Mouse (Mus musculus): ENCODE measurements around the gene Elmo1. TPM values are rescaled to one million over a fixed set of nuclear protein-coding genes. Genes with fewer than 3 reads are reported as not detected.

Gene Elmo1
- polyA plus RNA-seq, 1 experiment from 2014 or later, result 12.2 TPM

DNA sequence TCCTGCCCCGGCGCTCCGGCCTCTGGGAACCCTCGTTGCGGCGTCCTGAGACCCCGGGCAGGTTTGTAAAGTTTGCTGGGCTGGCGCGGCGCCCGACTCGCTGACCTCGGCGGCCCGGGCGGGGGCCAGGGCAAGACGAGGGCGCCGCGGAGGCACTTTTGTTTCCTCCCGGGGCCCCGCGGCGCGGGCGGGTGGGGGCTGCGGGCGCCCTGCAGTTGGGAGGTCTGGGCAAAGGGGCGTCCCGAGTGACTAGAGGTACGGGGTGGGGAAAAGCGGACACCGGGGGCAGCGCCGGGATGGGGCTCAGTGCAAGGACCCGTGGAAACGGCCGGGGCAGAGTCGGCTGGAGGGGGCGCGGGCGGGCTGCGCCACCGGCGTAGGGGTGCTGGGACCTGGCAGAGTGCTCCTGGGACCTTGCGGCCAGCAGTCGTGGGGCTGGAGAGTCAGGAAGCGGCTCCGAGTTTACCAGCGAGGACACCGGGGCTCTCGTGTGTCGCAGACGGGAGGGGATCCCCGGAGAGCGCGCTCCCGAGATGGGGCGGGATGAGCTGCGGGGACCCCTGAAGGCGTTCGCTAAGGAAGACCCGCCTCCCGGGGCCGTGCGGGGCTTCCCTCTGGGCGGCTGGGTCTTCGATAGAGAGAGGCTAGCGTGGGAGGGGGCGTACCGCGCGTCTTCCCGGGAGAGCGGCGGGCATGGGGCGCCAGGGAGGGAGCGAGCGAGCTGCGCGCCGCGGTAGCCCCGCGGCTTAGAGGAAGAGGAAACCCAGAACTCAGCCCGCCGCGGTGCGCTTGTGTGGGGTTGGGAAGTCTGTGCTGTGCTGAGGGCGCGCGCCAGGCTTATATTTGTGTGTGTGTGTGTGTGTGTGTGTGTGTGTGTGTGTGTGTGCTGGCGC lies 561 bp downstream of the Elmo1 start:
- Histone ChIP-seq H3K27me3 (ENCODE audit: control insufficient read depth, insufficient read depth, low read length) (0 out of 2 replicates have a peak, but pooled peaks cover 5% of the 10 kb centered on the region), H3K4me1 (ENCODE audit: control insufficient read depth, insufficient read depth, low read length) (0 out of 2 replicates have a peak, but pooled peaks cover 3% of the 10 kb centered on the region), H3K9ac (replicated peaks; ENCODE audit: low read depth, low read length) (peak overlapping the region; percentile 71), H3K4me2 (replicated peaks; ENCODE audit: low read depth, low read length) (peak overlapping the region; percentile 91), H3K36me3 (ENCODE audit: control insufficient read depth, insufficient read depth, low read length) (no peaks in the 10 kb centered on the region), H3K9me3 (ENCODE audit: control insufficient read depth, low read depth, low read length) (no peaks in the 10 kb centered on the region), H3K27ac (ENCODE audit: low read length) (peak overlapping the region; percentile 48; the same call in 1 of the 2 replicates), H3K4me3 (ENCODE audit: low read depth, low read length) (peak overlapping the region; percentile 74)
- under 1% methylated on average over 80 of the region's 93 CpGs for WGBS
- peak; percentile 68 for ATAC-seq (ENCODE audit: insufficient number of reproducible peaks, insufficient read depth, low FRiP score, low read depth)

DNA sequence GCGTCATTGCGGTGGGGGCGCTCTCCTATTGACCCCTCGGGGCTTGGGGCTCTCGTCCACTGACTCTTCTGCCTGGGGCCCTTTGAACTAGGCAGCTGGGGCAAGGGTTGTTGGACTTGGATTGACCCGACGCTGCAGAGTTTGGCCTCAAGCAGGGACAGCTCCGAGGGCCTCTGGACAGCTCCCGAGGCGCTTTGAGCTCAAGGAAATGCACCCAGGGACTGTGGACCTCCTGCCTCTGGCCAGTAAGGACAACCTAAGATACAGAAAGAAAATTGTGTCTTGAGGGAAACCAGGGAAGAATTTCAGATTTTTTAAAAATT lies 1.2 kb downstream of the Elmo1 start:
- Histone ChIP-seq H3K4me3 (ENCODE audit: low read depth, low read length) (peak overlapping the region; percentile 74), H3K9me3 (ENCODE audit: control insufficient read depth, low read depth, low read length) (no peaks in the 10 kb centered on the region), H3K27ac (ENCODE audit: low read length) (no peak overlapping the region), H3K9ac (replicated peaks; ENCODE audit: low read depth, low read length) (peak overlapping the region; percentile 71; the same call in 1 of the 2 replicates), H3K36me3 (ENCODE audit: control insufficient read depth, insufficient read depth, low read length) (no peaks in the 10 kb centered on the region), H3K4me1 (ENCODE audit: control insufficient read depth, insufficient read depth, low read length) (0 out of 2 replicates have a peak, but pooled peaks cover 3% of the 10 kb centered on the region), H3K27me3 (ENCODE audit: control insufficient read depth, insufficient read depth, low read length) (0 out of 2 replicates have a peak, but pooled peaks cover 5% of the 10 kb centered on the region), H3K4me2 (replicated peaks; ENCODE audit: low read depth, low read length) (peak overlapping the region; percentile 91)
- WGBS, result 2% methylated on average over 10 of the region's 10 CpGs
- no peak for ATAC-seq (ENCODE audit: insufficient number of reproducible peaks, insufficient read depth, low FRiP score, low read depth)

DNA sequence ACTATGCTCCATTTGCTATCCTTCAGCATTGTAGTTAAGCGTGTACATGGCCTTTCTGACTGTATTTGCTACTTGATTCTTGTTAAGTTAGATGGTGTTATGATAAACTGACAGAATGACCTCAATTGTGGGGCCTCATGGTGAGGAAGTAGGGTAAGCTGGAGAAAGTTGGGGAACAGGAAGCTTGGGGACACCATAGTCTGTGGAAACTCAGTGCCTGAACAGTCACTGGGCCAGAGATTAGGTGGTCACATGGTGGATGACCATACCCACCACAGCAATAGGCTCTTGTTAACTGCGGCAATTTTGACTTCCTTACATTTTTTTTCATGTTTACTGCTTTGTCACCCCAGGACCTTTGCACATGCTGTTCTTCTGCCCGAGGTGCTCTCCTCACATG lies 1.9 kb downstream of the Elmo1 start:
- H3K27me3 ChIP-seq (ENCODE audit: control insufficient read depth, insufficient read depth, low read length), result 0 out of 2 replicates have a peak, but pooled peaks cover 5% of the 10 kb centered on the region
- H3K9me3 ChIP-seq (ENCODE audit: control insufficient read depth, low read depth, low read length), result no peaks in the 10 kb centered on the region
- no peak for ATAC-seq (ENCODE audit: insufficient number of reproducible peaks, insufficient read depth, low FRiP score, low read depth)
- WGBS, result 87% methylated on average over 3 of the region's 3 CpGs
- H3K4me1 ChIP-seq (ENCODE audit: control insufficient read depth, insufficient read depth, low read length), result 0 out of 2 replicates have a peak, but pooled peaks cover 3% of the 10 kb centered on the region
- no peak overlapping the region for H3K9ac ChIP-seq (replicated peaks; ENCODE audit: low read depth, low read length)
- no peak overlapping the region for H3K27ac ChIP-seq (ENCODE audit: low read length)
- H3K4me2 ChIP-seq (replicated peaks; ENCODE audit: low read depth, low read length), result no peak overlapping the region
- H3K4me3 ChIP-seq (ENCODE audit: low read depth, low read length), result no peak overlapping the region
- no peaks in the 10 kb centered on the region for H3K36me3 ChIP-seq (ENCODE audit: control insufficient read depth, insufficient read depth, low read length)

DNA sequence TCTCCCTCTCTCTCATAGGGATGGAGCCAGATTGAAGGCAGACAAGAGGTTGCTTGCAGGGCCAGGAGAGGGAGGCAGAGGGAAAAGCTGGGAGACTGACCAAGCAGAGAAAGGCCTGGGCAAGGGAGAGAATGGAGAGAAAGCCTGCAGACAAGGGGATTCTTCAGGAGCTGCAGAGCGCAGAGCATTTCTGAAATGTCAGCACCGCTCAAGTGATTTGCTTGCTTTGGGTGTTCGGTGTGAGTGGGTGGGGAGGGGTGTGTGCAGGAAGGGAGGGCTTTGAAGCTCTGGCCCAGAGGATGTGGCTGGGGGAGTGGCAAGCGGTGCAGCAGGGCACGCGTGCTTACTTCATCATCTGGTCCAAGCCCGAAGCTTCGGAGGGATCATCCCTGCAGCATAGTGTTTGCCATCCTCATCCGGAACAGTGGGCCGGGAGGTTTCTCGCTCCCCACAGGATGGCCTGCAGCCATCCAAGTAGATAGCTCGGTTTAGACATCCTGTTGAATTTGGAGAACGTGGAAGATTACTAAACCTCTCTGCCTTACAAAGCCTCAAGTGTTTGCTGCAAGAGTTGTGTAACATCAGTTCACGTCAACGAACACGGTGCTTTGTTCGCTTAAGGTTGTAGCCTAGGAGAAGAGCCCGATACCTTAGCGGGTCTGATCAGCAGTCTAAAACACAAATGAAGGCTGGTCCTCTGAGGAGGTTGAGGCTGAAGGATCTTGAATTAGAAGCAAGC lies 3.1 kb downstream of the Elmo1 start:
- 0 out of 2 replicates have a peak, but pooled peaks cover 5% of the 10 kb centered on the region for H3K27me3 ChIP-seq (ENCODE audit: control insufficient read depth, insufficient read depth, low read length)
- H3K4me2 ChIP-seq (replicated peaks; ENCODE audit: low read depth, low read length), result no peak overlapping the region
- H3K36me3 ChIP-seq (ENCODE audit: control insufficient read depth, insufficient read depth, low read length), result no peaks in the 10 kb centered on the region
- 0 out of 2 replicates have a peak, but pooled peaks cover 3% of the 10 kb centered on the region for H3K4me1 ChIP-seq (ENCODE audit: control insufficient read depth, insufficient read depth, low read length)
- 65% methylated on average over 19 of the region's 19 CpGs for WGBS
- no peak overlapping the region for H3K27ac ChIP-seq (ENCODE audit: low read length)
- no peak overlapping the region for H3K4me3 ChIP-seq (ENCODE audit: low read depth, low read length)
- no peaks in the 10 kb centered on the region for H3K9me3 ChIP-seq (ENCODE audit: control insufficient read depth, low read depth, low read length)
- H3K9ac ChIP-seq (replicated peaks; ENCODE audit: low read depth, low read length), result no peak overlapping the region
- ATAC-seq (ENCODE audit: insufficient number of reproducible peaks, insufficient read depth, low FRiP score, low read depth), result no peak

DNA sequence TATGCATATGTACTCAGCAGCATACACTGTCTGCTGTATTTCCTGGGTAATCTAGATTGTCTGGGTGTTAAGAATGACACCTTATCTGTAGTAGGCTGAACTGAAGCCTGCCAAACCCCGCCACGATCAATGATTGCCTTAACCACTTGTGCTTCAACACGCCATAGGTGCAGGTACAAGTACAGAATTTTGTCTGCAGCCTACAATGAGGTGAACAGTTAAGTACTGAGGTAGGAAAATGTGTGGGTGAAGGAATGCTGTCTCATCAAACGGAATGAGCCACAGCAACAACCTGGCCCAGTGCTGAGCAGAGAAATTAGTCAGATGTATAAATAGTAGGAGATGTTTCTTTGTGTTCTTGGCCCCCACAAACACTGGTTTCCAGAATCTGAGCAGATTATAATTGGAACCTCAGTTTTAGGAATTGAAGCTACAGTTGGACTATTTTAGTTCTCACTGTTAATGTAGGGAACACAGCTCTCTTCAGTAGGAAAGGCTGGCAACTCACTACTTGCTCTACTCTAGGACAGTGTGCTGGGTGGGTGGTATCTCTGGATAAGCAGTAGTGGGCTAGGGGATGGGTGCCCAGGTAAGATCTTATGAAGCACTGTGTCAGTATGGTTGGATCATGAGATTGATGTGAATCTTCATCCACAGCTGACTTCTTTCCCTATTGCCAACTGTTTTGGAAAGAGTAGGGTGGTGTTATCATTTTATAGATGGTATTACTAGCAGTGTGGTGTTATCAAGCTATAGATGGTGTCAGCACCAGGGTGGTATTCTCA lies 4.7 kb downstream of the Elmo1 start:
- H3K36me3 ChIP-seq (ENCODE audit: control insufficient read depth, insufficient read depth, low read length), result no peaks in the 10 kb centered on the region
- no peak overlapping the region for H3K27ac ChIP-seq (ENCODE audit: low read length)
- no peaks in the 10 kb centered on the region for H3K27me3 ChIP-seq (ENCODE audit: control insufficient read depth, insufficient read depth, low read length)
- WGBS, result 90% methylated on average over 4 of the region's 4 CpGs
- no peak for ATAC-seq (ENCODE audit: insufficient number of reproducible peaks, insufficient read depth, low FRiP score, low read depth)
- no peak overlapping the region for H3K4me2 ChIP-seq (replicated peaks; ENCODE audit: low read depth, low read length)
- no peak overlapping the region for H3K9ac ChIP-seq (replicated peaks; ENCODE audit: low read depth, low read length)
- no peaks in the 10 kb centered on the region for H3K9me3 ChIP-seq (ENCODE audit: control insufficient read depth, low read depth, low read length)
- no peak overlapping the region for H3K4me3 ChIP-seq (ENCODE audit: low read depth, low read length)
- H3K4me1 ChIP-seq (ENCODE audit: control insufficient read depth, insufficient read depth, low read length), result 0 out of 2 replicates have a peak, but pooled peaks cover 9% of the 10 kb centered on the region

DNA sequence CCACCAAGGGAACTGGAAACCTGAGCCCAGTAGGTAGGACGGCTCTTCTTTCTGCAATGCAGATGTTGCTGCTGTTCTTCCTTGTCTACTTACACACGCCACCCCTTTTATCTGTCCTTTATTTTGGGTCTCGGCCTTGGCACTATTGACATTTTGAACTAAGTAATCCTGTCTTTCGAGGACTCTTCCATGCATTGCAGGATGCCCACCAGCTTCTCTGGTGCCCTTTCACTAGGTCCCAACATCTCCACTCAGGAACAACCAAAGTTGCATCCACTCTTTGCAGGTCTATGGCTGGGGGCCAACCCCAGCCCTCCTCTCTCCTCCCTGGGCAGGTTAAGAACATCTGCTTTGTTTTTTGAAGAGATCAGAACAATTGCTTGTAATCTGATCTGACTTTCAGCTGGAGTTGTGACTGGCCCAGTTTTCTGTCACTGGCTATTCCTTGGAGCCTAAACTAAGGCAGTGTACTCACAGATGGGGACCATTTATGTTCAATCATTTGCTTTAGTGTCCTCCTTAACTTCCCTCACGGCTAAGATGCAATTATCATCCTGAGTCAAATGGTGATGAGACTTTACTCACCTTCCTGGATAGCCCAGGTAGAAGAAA lies 6.7 kb downstream of the Elmo1 start:
- WGBS, result 68% methylated on average over 5 of the region's 5 CpGs
- Histone ChIP-seq H3K4me3 (ENCODE audit: low read depth, low read length) (no peak overlapping the region), H3K27ac (ENCODE audit: low read length) (no peak overlapping the region), H3K36me3 (ENCODE audit: control insufficient read depth, insufficient read depth, low read length) (no peaks in the 10 kb centered on the region), H3K27me3 (ENCODE audit: control insufficient read depth, insufficient read depth, low read length) (no peaks in the 10 kb centered on the region), H3K9ac (replicated peaks; ENCODE audit: low read depth, low read length) (no peak overlapping the region), H3K9me3 (ENCODE audit: control insufficient read depth, low read depth, low read length) (no peaks in the 10 kb centered on the region), H3K4me1 (ENCODE audit: control insufficient read depth, insufficient read depth, low read length) (0 out of 2 replicates have a peak, but pooled peaks cover 9% of the 10 kb centered on the region), H3K4me2 (replicated peaks; ENCODE audit: low read depth, low read length) (no peak overlapping the region)
- ATAC-seq (ENCODE audit: insufficient number of reproducible peaks, insufficient read depth, low FRiP score, low read depth), result no peak

DNA sequence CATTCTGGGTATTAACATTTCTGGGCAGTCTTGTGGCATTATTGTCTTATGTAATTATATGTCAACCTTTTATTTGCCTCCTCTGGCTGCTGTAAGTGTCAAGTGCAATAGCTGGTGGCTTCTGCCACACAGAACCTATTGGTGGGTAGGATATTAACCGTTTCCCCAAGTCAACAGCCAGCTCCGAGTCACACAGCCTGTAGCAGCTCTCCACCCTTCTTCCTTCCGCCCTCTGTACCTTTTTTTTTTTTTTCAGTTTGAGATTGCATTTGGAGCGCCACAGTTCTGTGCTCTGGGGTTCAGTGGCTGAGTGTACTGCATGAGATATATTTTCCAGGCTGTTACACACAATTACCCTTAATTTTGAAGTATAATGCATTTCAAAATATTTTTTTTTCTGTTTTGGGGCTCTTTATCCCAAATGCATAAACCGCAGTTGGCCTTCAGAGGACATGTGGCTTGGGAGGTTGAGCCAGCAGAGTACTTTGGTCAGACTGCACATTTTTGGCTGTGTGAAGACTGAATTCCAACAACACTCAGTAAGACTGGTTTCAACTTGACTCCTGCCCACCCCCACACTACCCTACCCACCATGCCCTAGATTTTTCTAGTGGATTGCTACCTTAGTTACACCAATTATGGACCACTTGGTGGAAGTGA lies 7.7 kb downstream of the Elmo1 start:
- no peaks in the 10 kb centered on the region for H3K27me3 ChIP-seq (ENCODE audit: control insufficient read depth, insufficient read depth, low read length)
- no peak overlapping the region for H3K9ac ChIP-seq (replicated peaks; ENCODE audit: low read depth, low read length)
- no peaks in the 10 kb centered on the region for H3K9me3 ChIP-seq (ENCODE audit: control insufficient read depth, low read depth, low read length)
- WGBS, result 60% methylated on average over 5 of the region's 5 CpGs
- H3K4me3 ChIP-seq (ENCODE audit: low read depth, low read length), result no peak overlapping the region
- 0 out of 2 replicates have a peak, but pooled peaks cover 9% of the 10 kb centered on the region for H3K4me1 ChIP-seq (ENCODE audit: control insufficient read depth, insufficient read depth, low read length)
- no peak for ATAC-seq (ENCODE audit: insufficient number of reproducible peaks, insufficient read depth, low FRiP score, low read depth)
- H3K27ac ChIP-seq (ENCODE audit: low read length), result no peak overlapping the region
- no peaks in the 10 kb centered on the region for H3K36me3 ChIP-seq (ENCODE audit: control insufficient read depth, insufficient read depth, low read length)
- H3K4me2 ChIP-seq (replicated peaks; ENCODE audit: low read depth, low read length), result no peak overlapping the region

All from stomach, embryonic 14.5 days (tissue).